Comparison of ENCODE assay signal across 8 mouse cellular contexts in genomic region chr16:31274084-31274483, GRCm38 (mm10). TPM values are rescaled to one million over a fixed set of nuclear protein-coding genes. Genes with fewer than 3 reads are reported as not detected.
A peak's percentile ranks its signal among the peaks of the same experiment; 100 is the strongest.
DNase-seq lines count a peak whose midpoint lies in the region; ATAC-seq and TF ChIP-seq lines count a peak whose summit lies in the region.

No protein-coding gene starts in this region.

- H3K9ac ChIP-seq in intestine, embryonic 16.5 days (ENCODE audit: low read depth, low read length) = peak overlapping the region; percentile 96

- H3K9me3 ChIP-seq in intestine, embryonic 16.5 days (ENCODE audit: control insufficient read depth, low read length) = no peaks in the 10 kb centered on the region

- H3K27ac ChIP-seq in cortical plate, adult 2 months (ENCODE audit: insufficient read depth, low read length) = no peak overlapping the region; the same call in 1 of the 2 replicates
- H3K27ac ChIP-seq in intestine, embryonic 16.5 days (ENCODE audit: low read length) = peak overlapping the region; percentile 89
- peak overlapping the region; percentile 76; the same call in 1 of the 2 replicates for H3K27ac ChIP-seq in small intestine, adult 2 months (ENCODE audit: insufficient read depth, low read depth, low read length)

- no peaks in the 10 kb centered on the region for H3K27me3 ChIP-seq in intestine, embryonic 16.5 days (replicated peaks; ENCODE audit: control insufficient read depth, insufficient read depth, low read length)
- H3K27me3 ChIP-seq in small intestine, adult 2 months (ENCODE audit: control insufficient read depth, insufficient read depth, low read length) = no peaks in the 10 kb centered on the region

- peaks cover 16% of the 10 kb centered on the region for H3K4me1 ChIP-seq in lung, adult 2 months (ENCODE audit: control insufficient read depth, insufficient read depth, low read length)
- H3K4me1 ChIP-seq in cortical plate, adult 2 months (ENCODE audit: control insufficient read depth, insufficient read depth, low read length) = peaks cover 5% of the 10 kb centered on the region; the same call in 1 of the 2 replicates
- peaks cover 22% of the 10 kb centered on the region for H3K4me1 ChIP-seq in intestine, embryonic 16.5 days (ENCODE audit: control insufficient read depth, insufficient read depth, low read length)
- peaks cover 4% of the 10 kb centered on the region; the same call in 1 of the 2 replicates for H3K4me1 ChIP-seq in small intestine, adult 2 months (ENCODE audit: control insufficient read depth, insufficient read depth, insufficient read length, low read length)

- no peak for ATAC-seq in intestine, embryonic 16.5 days

- WGBS in lung, adult 2 months = 1% methylated on average over 6 of the region's 6 CpGs
- 2% methylated on average over 6 of the region's 6 CpGs for WGBS in intestine, embryonic 16.5 days
- WGBS in small intestine, adult 2 months = 2% methylated on average over 6 of the region's 6 CpGs

- TF ChIP-seq CTCF in lung, adult 2 months (IDR thresholded peaks at IDR 0.05; ENCODE audit: insufficient read depth, low read length) = no peak
- no peak for TF ChIP-seq CTCF in cortical plate, adult 2 months (IDR thresholded peaks at IDR 0.05; ENCODE audit: extremely low read depth, insufficient read depth, low read length)
- no peak for TF ChIP-seq CTCF in small intestine, adult 2 months (IDR thresholded peaks at IDR 0.05; ENCODE audit: extremely low read depth, insufficient read length, insufficient replicate concordance, low read depth, low read length)

- no peak for DNase-seq in lung, adult 2 months
- DNase-seq in lung, postnatal 10 days = no peak
- DNase-seq in layer of hippocampus, adult 18-20 months (ENCODE audit: low spot score in 2 of 2) = no peak
- DNase-seq in cerebellum, postnatal 25 days = no peak
- no peak for DNase-seq in right cerebral cortex, postnatal 25 days

- H3K36me3 ChIP-seq in intestine, embryonic 16.5 days (ENCODE audit: control insufficient read depth, insufficient read depth, low read length) = no peaks in the 10 kb centered on the region
- H3K36me3 ChIP-seq in small intestine, adult 2 months (ENCODE audit: control insufficient read depth, insufficient read depth, low read length) = no peaks in the 10 kb centered on the region

- peak overlapping the region; percentile 81 for H3K4me3 ChIP-seq in lung, adult 2 months (replicated peaks; ENCODE audit: extremely low read depth, low read depth, low read length)
- peak overlapping the region; percentile 91 for H3K4me3 ChIP-seq in cortical plate, adult 2 months (ENCODE audit: insufficient read depth, low read length)
- H3K4me3 ChIP-seq in intestine, embryonic 16.5 days (ENCODE audit: low read length) = peak overlapping the region; percentile 87
- no peak overlapping the region for H3K4me3 ChIP-seq in small intestine, adult 2 months (ENCODE audit: low read depth, low read length)

- no peak for TF ChIP-seq POLR2A in lung, adult 2 months (IDR thresholded peaks at IDR 0.05; ENCODE audit: borderline replicate concordance, extremely low read depth, low read depth, low read length)
- TF ChIP-seq POLR2A in cortical plate, adult 2 months (IDR thresholded peaks at IDR 0.05; ENCODE audit: extremely low read depth, insufficient read depth, low read length) = no peak
- no peak for TF ChIP-seq POLR2A in small intestine, adult 2 months (IDR thresholded peaks at IDR 0.05; ENCODE audit: low read depth, low read length)

- H3K4me2 ChIP-seq in intestine, embryonic 16.5 days (ENCODE audit: low read depth, low read length) = peak overlapping the region; percentile 56

RNA-seq across cellular contexts. Expression of gene Ppp1r2, which starts 1.0 kb away (rescaled TPM):
- 89.0 and 116 TPM in 2 replicates for polyA plus RNA-seq in lung, adult 2 months (2012; rRNA removed)
- 62.2 and 64.2 TPM in 2 replicates for polyA plus RNA-seq in cortical plate, adult 2 months (2012; rRNA removed)
- polyA plus RNA-seq in intestine, embryonic 16.5 days (2015; fragmentation: Nextera tagmentation; extraction: Ambion mirVana) = 76.2 and 84.2 TPM in 2 replicates
- polyA plus RNA-seq in small intestine, adult 2 months (2012; rRNA removed) = 26.9 and 83.9 TPM in 2 replicates
- total RNA-seq in layer of hippocampus, adult 18-20 months (2021) = 100 to 1,000 TPM; 100 to 106 TPM

RNA-seq across cellular contexts. Expression of gene Apod, which starts 40.5 kb away (rescaled TPM):
- 2.9 and 5.1 TPM in 2 replicates for polyA plus RNA-seq in lung, adult 2 months (2012; rRNA removed)
- 224 and 296 TPM in 2 replicates for polyA plus RNA-seq in cortical plate, adult 2 months (2012; rRNA removed)
- 0.82 and 0.83 TPM in 2 replicates for polyA plus RNA-seq in intestine, embryonic 16.5 days (2015; fragmentation: Nextera tagmentation; extraction: Ambion mirVana)
- 0.06 and 0.35 TPM in 2 replicates for polyA plus RNA-seq in small intestine, adult 2 months (2012; rRNA removed)
- 100 to 1,000 TPM; 161 to 185 TPM for total RNA-seq in layer of hippocampus, adult 18-20 months (2021)

Comparison
In these comparisons a context has a peak if more than half of its experiments do, and no peak if none do; other contexts are left out.
1. RNA of gene Apod, which starts 40.5 kb away (polyA plus RNA-seq): 224 to 296 TPM in cortical plate, adult 2 months; 2.9 to 5.1 TPM in lung, adult 2 months, 0.82 to 0.83 TPM in intestine, embryonic 16.5 days and 0.06 to 0.35 TPM in small intestine, adult 2 months; every median in the first group is over 10 times any median in the second.